Mouse (Mus musculus) cerebellum, adult 11 months (tissue): ENCODE results near the gene Eif4g3.
"Not testable (repeated sequence)": the region's sequence is repeated elsewhere in the genome, so short reads cannot be mapped to it uniquely, and the experiment has no call there.

Source experiments
- DNase-seq: peaks from one replicate; pipeline ENCODE4 v3.0.0; 2022

The Eif4g3 gene

GRCm38 (mm10) chr4:138029168-138029567 lies 36.3 kb downstream of the Eif4g3 start:
- DNase-seq, result no peak

GRCm38 (mm10) chr4:138031828-138032227 lies 39.0 kb downstream of the Eif4g3 start:
- no peak for DNase-seq

- DNase-seq, result no peak
These were observed 41.0 kb downstream of the Eif4g3 start for GRCm38 (mm10) chr4:138033871-138034270.

GRCm38 (mm10) chr4:138035435-138036120 lies 42.8 kb downstream of the Eif4g3 start:
- DNase-seq, result no peak

GRCm38 (mm10) chr4:138037110-138037509 lies 44.3 kb downstream of the Eif4g3 start:
- DNase-seq, result no peak

GRCm38 (mm10) chr4:138037896-138038295 lies 45.1 kb downstream of the Eif4g3 start:
- no peak for DNase-seq

GRCm38 (mm10) chr4:138038365-138039274 lies 45.8 kb downstream of the Eif4g3 start:
- DNase-seq, result no peak

- DNase-seq, result peak; percentile 59
These were observed 46.4 kb downstream of the Eif4g3 start for GRCm38 (mm10) chr4:138039275-138039651.

- no peak for DNase-seq
These were observed 47.8 kb downstream of the Eif4g3 start for GRCm38 (mm10) chr4:138040589-138040988.

- DNase-seq, result no peak
These were observed 48.9 kb downstream of the Eif4g3 start for GRCm38 (mm10) chr4:138041566-138042256.

- no peak for DNase-seq
These were observed 49.4 kb downstream of the Eif4g3 start for GRCm38 (mm10) chr4:138042257-138042589.

- DNase-seq, result no peak
These were observed 49.8 kb downstream of the Eif4g3 start for GRCm38 (mm10) chr4:138042625-138043024.

GRCm38 (mm10) chr4:138044841-138045500 lies 52.1 kb downstream of the Eif4g3 start:
- no peak for DNase-seq

GRCm38 (mm10) chr4:138045809-138046208 lies 53.0 kb downstream of the Eif4g3 start:
- DNase-seq, result no peak

- DNase-seq, result no peak
These were observed 53.5 kb downstream of the Eif4g3 start for GRCm38 (mm10) chr4:138046371-138046770.

GRCm38 (mm10) chr4:138049547-138049946 lies 56.7 kb downstream of the Eif4g3 start:
- no peak for DNase-seq

- DNase-seq, result no peak
These were observed 58.7 kb downstream of the Eif4g3 start for GRCm38 (mm10) chr4:138051488-138051887.

- no peak for DNase-seq
These were observed 63.8 kb downstream of the Eif4g3 start for GRCm38 (mm10) chr4:138056658-138057057.

- DNase-seq, result not testable (repeated sequence)
These were observed 64.5 kb downstream of the Eif4g3 start for GRCm38 (mm10) chr4:138057196-138057754.

- no peak for DNase-seq
These were observed 68.3 kb downstream of the Eif4g3 start for GRCm38 (mm10) chr4:138061161-138061560.

- no peak for DNase-seq
These were observed 70.8 kb downstream of the Eif4g3 start for GRCm38 (mm10) chr4:138063372-138064265.
